16 mouse cellular contexts compared by ENCODE assay signal in the genomic region with DNA sequence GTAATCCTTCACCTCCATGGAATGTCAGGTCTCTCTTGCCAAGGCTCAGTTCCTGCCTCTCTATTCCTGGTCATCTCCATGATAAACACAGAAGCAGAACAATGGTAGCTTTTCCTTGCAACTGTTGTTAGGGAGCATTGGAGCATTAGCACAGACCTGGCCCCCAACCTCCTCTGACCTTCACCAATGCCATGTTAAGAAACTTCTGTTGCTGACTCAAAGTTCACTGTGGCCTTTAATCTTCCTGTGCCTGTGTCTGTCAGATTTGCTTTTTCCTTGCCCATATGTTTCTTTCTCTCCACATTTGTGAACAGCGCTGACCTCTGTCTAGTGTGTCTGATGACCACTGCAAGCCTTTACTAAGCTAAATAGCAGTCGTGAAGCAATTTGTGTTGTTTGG.
"Had no signal": no experiment of that assay in that cellular context is flagged by ENCODE, and none has a peak within 500 bp of the region (broad histone marks: within the 10 kb centered on the region; RNA-seq: fewer than 3 reads in every experiment).

No protein-coding gene starts in this region.

- H3K27me3 ChIP-seq: kidney, embryonic 15.5 days; liver, embryonic 13.5 days; megakaryocyte, embryonic 14.5 days; midbrain, embryonic 15.5 days; neural tube, embryonic 12.5 days; neural tube, embryonic 15.5 days had no signal

- H3K4me3 ChIP-seq: kidney, embryonic 15.5 days; left cerebral cortex, adult 2 months; liver, embryonic 13.5 days; megakaryocyte, embryonic 14.5 days; midbrain, embryonic 10.5 days; midbrain, embryonic 15.5 days; neural tube, embryonic 12.5 days; neural tube, embryonic 15.5 days had no signal

- H3K27ac ChIP-seq: kidney, embryonic 15.5 days; left cerebral cortex, adult 2 months; liver, embryonic 13.5 days; midbrain, embryonic 10.5 days; midbrain, embryonic 15.5 days; neural tube, embryonic 12.5 days; neural tube, embryonic 15.5 days had no signal

- H3K4me1 ChIP-seq: kidney, embryonic 15.5 days; liver, embryonic 13.5 days; megakaryocyte, embryonic 14.5 days; midbrain, embryonic 15.5 days; neural tube, embryonic 12.5 days had no signal

- H3K9me3 ChIP-seq: kidney, embryonic 15.5 days; liver, embryonic 13.5 days; midbrain, embryonic 10.5 days; midbrain, embryonic 15.5 days; neural tube, embryonic 12.5 days; neural tube, embryonic 15.5 days had no signal

- H3K36me3 ChIP-seq: kidney, embryonic 15.5 days; liver, embryonic 13.5 days; midbrain, embryonic 10.5 days; midbrain, embryonic 15.5 days; neural tube, embryonic 12.5 days; neural tube, embryonic 15.5 days had no signal

- ATAC-seq: midbrain, embryonic 15.5 days had no signal

- H3K4me2 ChIP-seq: kidney, embryonic 15.5 days; liver, embryonic 13.5 days; midbrain, embryonic 15.5 days; neural tube, embryonic 12.5 days; neural tube, embryonic 15.5 days had no signal

- H3K9ac ChIP-seq: kidney, embryonic 15.5 days; liver, embryonic 13.5 days; midbrain, embryonic 15.5 days; neural tube, embryonic 12.5 days; neural tube, embryonic 15.5 days had no signal

- DNase-seq: kidney, postnatal 10 days; kidney, postnatal 36 days; layer of hippocampus, postnatal 36 days; liver, embryonic 13.5 days; lung, adult 2 months; lung, postnatal 36 days; retina, postnatal 1 day; thymus, adult 18-20 months; thymus, postnatal 36 days had no signal
